Mouse (Mus musculus): ENCODE measurements around the gene Pik3c2b. TPM values are rescaled to one million over a fixed set of nuclear protein-coding genes. Genes with fewer than 3 reads are reported as not detected.

Pik3c2b gene
- polyA plus RNA-seq, 1 experiment from 2014 or later = 7.1 TPM

DNA sequence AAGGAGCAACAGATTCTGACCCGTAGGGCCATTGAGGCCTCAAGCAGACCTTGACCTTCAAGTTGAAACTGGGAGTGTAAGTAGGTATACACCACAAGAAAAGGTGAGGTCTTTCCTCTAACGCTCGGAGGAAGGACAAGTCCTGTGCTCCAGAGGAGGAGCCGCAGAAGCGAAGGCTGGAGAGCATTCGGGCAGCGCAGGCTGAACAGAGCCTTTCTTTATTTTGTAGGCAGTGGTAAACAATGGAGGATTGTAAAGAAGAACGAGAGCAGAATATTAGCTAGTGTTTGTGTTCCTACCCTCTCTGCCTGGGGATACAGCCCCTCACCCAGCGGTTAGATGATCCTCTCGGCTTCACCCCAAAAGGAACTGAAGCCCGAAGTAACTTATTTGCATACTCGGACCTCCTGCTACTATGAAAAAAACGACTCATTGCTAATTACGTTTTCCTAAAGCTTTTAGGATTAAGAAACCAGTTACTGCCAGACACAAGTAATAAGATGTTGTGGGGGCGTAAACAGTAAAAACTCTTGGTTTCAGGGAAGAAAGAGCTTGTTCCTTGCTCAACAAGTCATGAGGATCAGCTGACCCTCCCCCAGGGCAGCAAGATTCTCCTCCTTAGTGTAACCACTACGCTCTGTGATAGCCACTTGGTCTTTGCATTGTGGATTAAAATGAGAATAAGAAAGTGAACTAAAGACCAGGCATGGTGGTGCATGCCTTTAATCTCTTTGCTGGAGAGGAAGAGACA is 84.2 kb downstream of the Pik3c2b start:
- Histone ChIP-seq H3K4me2 (peak overlapping the region; percentile 98), H3K27me3 (ENCODE audit: insufficient read depth, low read length) (no peaks in the 10 kb centered on the region), H3K27ac (ENCODE audit: low read depth) (no peak overlapping the region), H3K36me3 (ENCODE audit: insufficient read depth) (peaks cover 12% of the 10 kb centered on the region; the same call in 1 of the 2 replicates), H3K4me3 (ENCODE audit: low read depth, low read length) (no peak overlapping the region), H3K9me3 (ENCODE audit: low read depth, low read length) (no peaks in the 10 kb centered on the region), H3K4me1 (ENCODE audit: insufficient read depth) (no peaks in the 10 kb centered on the region), H3K9ac (no peak overlapping the region)
- TF ChIP-seq CTCF (IDR thresholded peaks at IDR 0.05; ENCODE audit: low read depth) = no peak
- DNase-seq (no peak), ATAC-seq (ENCODE audit: insufficient read depth) (no peak)
- WGBS = 41% methylated on average over 16 of the region's 16 CpGs

DNA sequence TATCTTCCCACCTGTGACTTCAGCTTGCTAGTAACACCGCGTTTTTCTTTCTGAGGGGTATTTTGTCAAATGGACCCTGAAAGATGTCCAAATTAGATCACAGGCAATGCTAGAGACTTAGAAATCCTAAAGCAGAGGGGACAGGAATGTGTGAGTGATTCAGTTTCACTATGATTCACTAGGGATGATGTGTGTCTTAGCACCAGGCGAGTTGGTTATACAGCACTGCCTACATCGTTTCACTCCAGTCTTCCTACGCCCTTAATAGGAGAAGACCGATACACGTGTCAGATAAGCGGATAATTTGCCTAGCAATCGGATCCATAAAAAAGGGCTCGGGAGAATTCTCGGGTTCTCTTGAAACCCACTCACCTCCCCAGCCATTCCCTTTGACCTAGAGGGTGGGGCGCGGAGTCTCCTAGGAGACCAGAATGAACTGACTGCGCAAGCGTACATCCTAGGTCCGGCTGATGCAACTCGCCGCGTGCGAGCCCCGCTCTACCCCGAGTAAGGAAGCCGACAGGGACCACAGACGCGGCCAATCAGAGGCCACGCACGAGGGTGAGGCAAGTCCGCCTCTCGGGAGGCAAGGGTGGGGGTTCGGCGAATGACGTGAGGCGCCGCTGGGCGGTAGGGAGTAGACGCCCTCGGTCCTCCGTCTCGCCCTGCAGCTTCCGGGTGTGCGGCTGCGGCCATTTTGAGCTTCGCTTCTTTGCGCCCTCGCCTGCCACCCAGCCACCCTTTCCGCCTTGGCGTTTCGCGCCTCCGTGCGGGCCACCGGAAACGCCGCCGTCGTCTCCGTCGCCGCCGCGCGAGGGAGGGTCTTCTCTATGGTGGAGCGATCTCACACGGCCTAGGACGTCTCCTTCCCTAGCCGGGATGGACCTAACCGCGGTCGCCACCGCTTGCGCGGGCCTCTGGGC is 85.4 kb downstream of the Pik3c2b start, which contains the start of gene Ppp1r15b:
TSS of gene Ppp1r15b (plus strand) at position 506 of the 923 bp plus-strand sequence.
- TF ChIP-seq CTCF (IDR thresholded peaks at IDR 0.05; ENCODE audit: low read depth) = no peak
- under 1% methylated on average over 72 of the region's 72 CpGs for WGBS
- H3K4me2 ChIP-seq = peak within 1 kb of the TSS; percentile 98
- H3K36me3 ChIP-seq (ENCODE audit: insufficient read depth) = peaks cover 15% of the 10 kb centered on the region
- H3K9me3 ChIP-seq (ENCODE audit: low read depth, low read length) = no peaks in the 10 kb centered on the region
- no peaks in the 10 kb centered on the region; the same call in 1 of the 2 replicates for H3K4me1 ChIP-seq (ENCODE audit: insufficient read depth)
- ATAC-seq (ENCODE audit: insufficient read depth) = peak; percentile 100
- peak within 1 kb of the TSS; percentile 99 for H3K4me3 ChIP-seq (ENCODE audit: low read depth, low read length)
- H3K27me3 ChIP-seq (ENCODE audit: insufficient read depth, low read length) = no peaks in the 10 kb centered on the region
- peak within 1 kb of the TSS; percentile 98 for H3K27ac ChIP-seq (ENCODE audit: low read depth)
- H3K9ac ChIP-seq = peak within 1 kb of the TSS; percentile 98
- peak; percentile 99 for DNase-seq

DNA sequence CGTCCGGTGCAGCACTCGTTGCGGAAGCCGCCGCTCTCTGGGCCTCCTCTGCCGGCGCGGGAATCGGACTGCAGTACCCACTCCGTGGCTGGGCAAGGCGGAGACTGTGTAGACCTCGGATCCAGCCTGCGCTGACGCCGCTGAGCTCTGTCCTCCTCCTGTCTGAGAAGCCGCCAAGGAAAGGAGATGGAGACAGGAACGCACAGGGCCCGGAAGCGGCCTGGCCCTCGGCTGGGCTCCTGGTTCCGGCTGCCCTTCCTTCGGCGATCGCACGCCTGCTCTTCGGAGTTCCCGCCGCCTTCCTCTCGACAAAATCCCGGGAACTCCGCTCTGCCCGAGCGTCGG is 86.1 kb downstream of the Pik3c2b start:
- Histone ChIP-seq H3K27ac (ENCODE audit: low read depth) (peak overlapping the region; percentile 98), H3K36me3 (ENCODE audit: insufficient read depth) (peaks cover 22% of the 10 kb centered on the region), H3K9ac (peak overlapping the region; percentile 98), H3K4me2 (peak overlapping the region; percentile 98), H3K4me1 (ENCODE audit: insufficient read depth) (no peaks in the 10 kb centered on the region; the same call in 1 of the 2 replicates), H3K9me3 (ENCODE audit: low read depth, low read length) (no peaks in the 10 kb centered on the region), H3K4me3 (ENCODE audit: low read depth, low read length) (peak overlapping the region; percentile 99), H3K27me3 (ENCODE audit: insufficient read depth, low read length) (no peaks in the 10 kb centered on the region)
- TF ChIP-seq CTCF (IDR thresholded peaks at IDR 0.05; ENCODE audit: low read depth) = no peak
- DNase-seq = no peak
- no peak for ATAC-seq (ENCODE audit: insufficient read depth)
- under 1% methylated on average over 32 of the region's 35 CpGs for WGBS

DNA sequence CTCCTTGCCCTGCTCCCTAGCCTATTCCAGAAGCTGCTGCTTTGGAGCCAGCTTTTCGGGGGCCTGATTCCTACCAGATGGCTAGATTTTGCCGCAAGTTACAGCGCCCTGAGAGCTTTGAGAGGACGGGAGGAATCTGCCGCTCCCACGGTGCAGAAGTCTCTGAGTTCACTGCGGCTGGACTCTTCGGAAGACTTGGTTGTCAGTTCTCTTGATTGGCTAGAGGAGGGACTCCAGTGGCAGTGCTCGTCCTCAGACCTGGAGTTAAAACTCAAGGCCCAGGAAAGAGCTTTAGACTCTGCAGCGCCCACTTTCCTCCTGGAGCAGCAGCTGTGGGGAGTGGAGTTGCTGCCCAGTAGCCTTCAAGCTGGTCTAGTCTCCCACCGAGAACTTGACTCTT is 86.5 kb downstream of the Pik3c2b start:
- ATAC-seq (ENCODE audit: insufficient read depth) = no peak
- Histone ChIP-seq H3K4me2 (peak overlapping the region; percentile 98), H3K27me3 (ENCODE audit: insufficient read depth, low read length) (no peaks in the 10 kb centered on the region), H3K27ac (ENCODE audit: low read depth) (peak overlapping the region; percentile 98), H3K36me3 (ENCODE audit: insufficient read depth) (peaks cover 26% of the 10 kb centered on the region), H3K4me3 (ENCODE audit: low read depth, low read length) (peak overlapping the region; percentile 99), H3K4me1 (ENCODE audit: insufficient read depth) (no peaks in the 10 kb centered on the region; the same call in 1 of the 2 replicates), H3K9me3 (ENCODE audit: low read depth, low read length) (no peaks in the 10 kb centered on the region), H3K9ac (peak overlapping the region; percentile 98)
- under 1% methylated on average over 11 of the region's 11 CpGs for WGBS
- TF ChIP-seq CTCF (IDR thresholded peaks at IDR 0.05; ENCODE audit: low read depth) = no peak
- DNase-seq = peak; percentile 36

DNA sequence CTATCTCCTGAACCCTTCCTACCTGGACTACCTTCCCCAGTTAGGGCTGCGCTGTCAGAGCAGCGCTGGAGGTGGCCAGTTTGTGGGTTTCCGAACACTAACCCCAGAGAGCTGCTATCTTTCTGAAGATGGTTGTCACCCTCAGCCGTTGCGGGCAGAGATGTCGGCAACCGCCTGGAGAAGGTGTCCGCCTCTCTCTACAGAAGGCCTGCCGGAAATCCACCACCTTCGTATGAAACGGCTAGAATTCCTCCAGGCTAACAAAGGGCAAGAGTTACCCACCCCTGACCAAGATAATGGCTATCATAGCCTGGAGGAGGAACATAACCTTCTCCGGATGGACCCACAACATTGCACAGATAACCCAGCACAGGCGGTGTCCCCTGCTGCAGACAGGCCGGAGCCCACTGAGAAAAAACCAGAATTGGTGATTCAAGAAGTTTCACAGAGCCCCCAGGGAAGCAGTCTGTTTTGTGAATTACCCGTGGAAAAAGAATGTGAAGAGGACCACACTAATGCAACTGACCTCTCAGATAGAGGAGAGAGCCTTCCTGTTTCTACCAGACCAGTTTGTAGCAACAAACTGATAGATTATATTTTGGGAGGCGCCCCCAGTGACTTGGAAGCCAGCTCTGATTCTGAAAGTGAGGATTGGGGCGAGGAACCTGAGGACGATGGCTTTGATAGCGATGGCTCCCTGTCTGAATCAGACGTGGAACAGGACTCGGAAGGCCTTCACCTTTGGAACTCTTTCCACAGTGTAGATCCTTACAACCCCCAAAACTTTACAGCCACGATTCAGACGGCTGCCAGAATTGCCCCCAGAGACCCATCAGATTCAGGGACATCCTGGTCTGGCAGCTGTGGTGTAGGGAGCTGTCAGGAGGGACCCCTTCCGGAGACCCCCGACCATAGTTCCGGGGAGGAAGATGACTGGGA is 87.2 kb downstream of the Pik3c2b start:
- Histone ChIP-seq H3K4me2 (peak overlapping the region; percentile 98), H3K4me3 (ENCODE audit: low read depth, low read length) (peak overlapping the region; percentile 99), H3K36me3 (ENCODE audit: insufficient read depth) (peaks cover 33% of the 10 kb centered on the region), H3K9ac (peak overlapping the region; percentile 98), H3K9me3 (ENCODE audit: low read depth, low read length) (no peaks in the 10 kb centered on the region), H3K4me1 (ENCODE audit: insufficient read depth) (no peaks in the 10 kb centered on the region; the same call in 1 of the 2 replicates), H3K27me3 (ENCODE audit: insufficient read depth, low read length) (no peaks in the 10 kb centered on the region), H3K27ac (ENCODE audit: low read depth) (peak overlapping the region; percentile 98)
- no peak for DNase-seq
- WGBS = 4% methylated on average over 26 of the region's 26 CpGs
- ATAC-seq (ENCODE audit: insufficient read depth) = no peak
- no peak for TF ChIP-seq CTCF (IDR thresholded peaks at IDR 0.05; ENCODE audit: low read depth)

DNA sequence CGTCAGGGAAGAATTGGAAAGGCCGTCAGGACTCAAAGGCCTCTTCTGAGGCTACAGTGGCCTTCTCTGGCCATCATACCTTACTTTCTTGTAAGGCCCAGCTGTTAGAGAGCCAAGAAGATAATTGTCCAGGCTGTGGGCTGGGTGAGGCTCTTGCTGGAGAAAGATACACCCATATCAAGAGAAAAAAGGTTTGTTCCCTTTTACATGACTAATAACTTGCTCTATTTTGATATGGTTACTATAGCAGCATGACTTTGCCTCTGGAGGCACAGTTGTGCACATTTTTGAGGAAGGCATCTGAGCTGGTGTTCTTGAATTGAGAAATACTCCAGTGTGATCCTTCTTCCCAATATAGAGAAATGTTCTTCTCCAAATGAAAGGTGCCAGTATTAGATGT is 88.0 kb downstream of the Pik3c2b start:
- no peak for ATAC-seq (ENCODE audit: insufficient read depth)
- peaks cover 40% of the 10 kb centered on the region for H3K36me3 ChIP-seq (ENCODE audit: insufficient read depth)
- no peaks in the 10 kb centered on the region for H3K9me3 ChIP-seq (ENCODE audit: low read depth, low read length)
- TF ChIP-seq CTCF (IDR thresholded peaks at IDR 0.05; ENCODE audit: low read depth) = no peak
- H3K4me3 ChIP-seq (ENCODE audit: low read depth, low read length) = peak overlapping the region; percentile 99
- DNase-seq = no peak
- H3K9ac ChIP-seq = peak overlapping the region; percentile 98
- 3% methylated on average over 2 of the region's 2 CpGs for WGBS
- H3K27ac ChIP-seq (ENCODE audit: low read depth) = no peak overlapping the region
- H3K4me1 ChIP-seq (ENCODE audit: insufficient read depth) = no peaks in the 10 kb centered on the region; the same call in 1 of the 2 replicates
- peak overlapping the region; percentile 98 for H3K4me2 ChIP-seq
- H3K27me3 ChIP-seq (ENCODE audit: insufficient read depth, low read length) = no peaks in the 10 kb centered on the region

Data from lung, embryonic 14.5 days (tissue).